Mouse (Mus musculus) left cerebral cortex, adult 2 months (tissue): Measurements from ENCODE around the gene Fam213b. TPM values are rescaled to one million over a fixed set of nuclear protein-coding genes. Genes with fewer than 3 reads are reported as not detected.

Experiments
- DNase-seq, 2 experiments: peaks; one replicate each; pipeline ENCODE4 v3.0.0; 2021 to 2022; ENCODE audit warnings: low spot score in 2 of 2, mixed read lengths in 1 of 2; ENCODE audit errors: extremely low spot score in 1 of 2
- H3K27ac ChIP-seq: fragments of 200-600 bp; 2 replicates; pipeline ENCODE4 v1.8.1; 2022
- H3K4me3 ChIP-seq: fragments of 200-600 bp; 2 replicates; pipeline ENCODE4 v1.8.1; 2022
- CTCF ChIP-seq: fragments of 200-600 bp; IDR thresholded peaks from 2 replicates; pipeline ENCODE4 v1.8.1; 2022; ENCODE audit warnings: antibody characterized with exemption, mild to moderate bottlenecking, moderate library complexity
- intact Hi-C: fragments of 180-260 bp; cut with DNase I; formaldehyde crosslinking; loops from one replicate; pipeline ENCODE4 v1.15.1; 2025
- total RNA-seq, 2 experiments: library from RNA; stranded (reverse); gene quantifications; 2 replicates each; pipeline ENCODE4 v1.2.3; 2021

Fam213b gene
- total RNA-seq, 2 experiments from 2014 or later = 59.8 to 66.7 TPM

DNA sequence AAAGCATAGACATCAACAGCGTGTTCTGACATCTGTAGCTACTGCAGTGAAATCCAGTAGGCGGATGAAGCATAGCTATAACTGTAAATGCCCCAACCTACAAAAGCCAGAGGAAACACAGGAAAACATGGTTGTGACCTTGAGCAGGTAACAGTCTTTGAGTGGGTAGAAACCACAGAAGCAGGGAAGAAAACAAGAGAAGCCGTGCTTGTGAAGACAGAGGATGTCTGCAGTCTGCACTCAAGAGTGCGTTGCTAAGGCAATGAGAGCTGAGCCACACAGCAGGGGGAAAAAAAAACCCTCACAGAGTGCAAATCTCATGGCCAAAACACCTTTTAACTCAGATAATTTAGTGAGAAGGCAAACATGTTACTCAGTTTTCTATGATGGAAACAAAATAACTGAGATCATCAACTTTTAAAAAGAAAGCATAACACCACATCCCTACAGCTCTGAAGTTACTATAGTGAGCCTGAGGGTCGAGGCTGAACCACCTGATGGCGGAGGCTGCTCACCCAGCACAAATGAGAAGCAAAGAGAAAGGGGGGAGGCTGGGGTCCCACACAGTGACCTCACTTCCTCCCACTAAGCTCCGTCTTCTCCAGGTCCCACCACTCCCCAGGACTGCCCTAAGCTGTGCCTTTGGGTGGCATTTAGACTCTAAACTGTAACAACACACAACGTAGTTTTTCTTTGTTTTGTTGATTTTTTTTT is 37.8 kb upstream of the Fam213b start:
- no peak for TF ChIP-seq CTCF
- DNase-seq = no peak
- Histone ChIP-seq H3K4me3 (no peak overlapping the region), H3K27ac (no peak overlapping the region)
- intact Hi-C loops = no loop called here

DNA sequence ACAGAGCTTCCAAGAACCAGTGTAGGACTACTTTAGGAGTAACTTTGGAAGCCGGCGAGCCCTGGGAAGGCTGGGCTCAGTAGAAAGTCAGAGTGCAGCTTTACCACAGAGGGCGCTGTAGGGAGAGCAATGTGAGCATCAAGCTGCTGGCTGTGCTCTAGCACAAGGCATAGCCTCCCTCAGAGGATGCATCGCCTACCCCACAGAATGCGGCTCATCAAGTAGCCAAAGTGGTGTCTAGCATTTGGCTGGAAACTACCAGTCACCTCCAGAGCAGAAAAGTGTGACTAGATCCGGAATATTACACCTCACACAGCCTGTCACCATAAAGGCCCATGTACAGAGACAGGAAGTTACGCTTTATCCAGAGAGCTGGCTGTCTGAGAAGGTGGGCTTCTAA is 36.9 kb upstream of the Fam213b start:
- intact Hi-C loops = no loop called here
- DNase-seq = no peak
- Histone ChIP-seq H3K4me3 (no peak overlapping the region), H3K27ac (no peak overlapping the region)
- TF ChIP-seq CTCF = peak; percentile 6; the same call in 1 of the 2 replicates

DNA sequence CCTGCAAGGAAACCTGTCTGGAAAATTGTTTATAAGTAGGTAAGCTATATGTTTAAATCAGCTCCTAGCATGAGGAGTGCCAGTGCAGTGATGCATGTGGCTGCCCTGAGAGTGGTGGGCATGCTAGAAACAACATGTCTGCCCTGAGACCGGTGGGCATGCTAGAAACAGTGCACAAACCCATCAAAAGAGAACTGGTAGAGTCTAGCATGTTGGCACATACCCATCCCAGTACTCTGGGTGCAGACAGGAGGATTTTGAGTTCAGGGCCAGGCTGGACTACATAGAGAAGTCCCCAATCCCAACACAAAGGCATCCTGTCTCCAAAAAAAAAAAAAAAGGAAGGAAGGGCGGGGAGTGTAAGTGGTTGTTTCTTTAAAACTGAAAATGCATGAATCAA is 35.9 kb upstream of the Fam213b start:
- TF ChIP-seq CTCF = no peak
- no peak overlapping the region for H3K4me3 ChIP-seq
- H3K27ac ChIP-seq = no peak overlapping the region
- intact Hi-C loops = no loop called here
- DNase-seq = no peak

DNA sequence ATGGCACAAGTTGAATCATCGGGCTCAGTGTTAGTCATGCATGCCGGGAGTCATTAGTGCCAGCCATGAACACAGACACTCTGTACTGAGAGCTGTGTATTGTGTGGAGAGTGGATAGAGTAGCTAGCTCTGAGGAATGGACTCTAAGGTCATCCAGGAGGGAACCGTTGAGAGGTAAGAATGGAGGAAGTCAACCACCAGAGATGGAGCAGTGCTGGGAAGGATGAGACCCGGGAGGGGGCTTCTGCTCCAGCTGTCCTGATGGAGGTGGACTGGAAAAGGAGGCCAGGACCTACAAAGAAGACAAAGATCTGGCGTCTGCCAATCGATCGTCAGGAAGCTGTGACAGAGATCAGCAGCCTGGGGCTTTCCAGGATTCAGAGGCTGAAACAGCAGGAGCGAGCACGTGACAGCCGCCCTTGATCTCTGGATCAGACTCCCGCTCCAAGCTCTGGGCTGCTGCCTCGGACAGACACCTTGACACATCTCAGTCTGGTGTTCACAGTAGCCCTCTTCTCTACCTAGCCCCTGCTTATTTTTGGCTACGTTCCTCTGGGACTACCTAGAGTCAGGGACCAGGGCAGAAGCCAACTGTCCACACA is 34.5 kb upstream of the Fam213b start:
- no peak for DNase-seq
- Histone ChIP-seq H3K4me3 (no peak overlapping the region), H3K27ac (no peak overlapping the region)
- intact Hi-C loops = no loop called here
- no peak for TF ChIP-seq CTCF

DNA sequence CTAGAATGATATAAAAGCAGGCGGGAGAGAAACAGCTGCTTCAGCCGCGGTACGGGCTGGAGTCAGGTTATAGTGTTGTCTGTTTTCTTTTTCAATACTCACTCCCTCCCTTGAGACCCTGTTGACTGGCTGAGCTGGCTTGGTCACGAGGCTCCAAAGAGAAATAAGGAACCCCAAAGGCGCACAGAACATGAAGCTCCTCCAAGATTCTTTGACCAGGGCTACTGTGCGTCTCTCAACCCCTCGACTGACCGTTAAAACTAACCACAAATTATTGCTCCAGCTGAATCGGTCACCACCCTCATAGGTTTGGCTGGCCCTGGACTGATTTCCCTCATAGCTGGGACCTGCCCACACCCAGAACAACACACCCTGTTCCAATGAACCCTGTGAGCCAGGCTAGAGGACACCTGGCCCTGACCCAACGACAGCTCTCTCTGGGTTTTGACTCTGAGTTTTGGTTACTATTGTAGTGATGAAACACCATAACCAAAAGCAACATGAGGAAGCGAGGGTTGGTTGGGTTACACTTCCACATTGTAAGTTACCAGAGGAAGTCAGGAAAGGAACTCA is 30.2 kb upstream of the Fam213b start:
- TF ChIP-seq CTCF = no peak
- Histone ChIP-seq H3K27ac (no peak overlapping the region; the same call in 1 of the 2 replicates), H3K4me3 (no peak overlapping the region)
- intact Hi-C loops = no loop called here
- DNase-seq = no peak

DNA sequence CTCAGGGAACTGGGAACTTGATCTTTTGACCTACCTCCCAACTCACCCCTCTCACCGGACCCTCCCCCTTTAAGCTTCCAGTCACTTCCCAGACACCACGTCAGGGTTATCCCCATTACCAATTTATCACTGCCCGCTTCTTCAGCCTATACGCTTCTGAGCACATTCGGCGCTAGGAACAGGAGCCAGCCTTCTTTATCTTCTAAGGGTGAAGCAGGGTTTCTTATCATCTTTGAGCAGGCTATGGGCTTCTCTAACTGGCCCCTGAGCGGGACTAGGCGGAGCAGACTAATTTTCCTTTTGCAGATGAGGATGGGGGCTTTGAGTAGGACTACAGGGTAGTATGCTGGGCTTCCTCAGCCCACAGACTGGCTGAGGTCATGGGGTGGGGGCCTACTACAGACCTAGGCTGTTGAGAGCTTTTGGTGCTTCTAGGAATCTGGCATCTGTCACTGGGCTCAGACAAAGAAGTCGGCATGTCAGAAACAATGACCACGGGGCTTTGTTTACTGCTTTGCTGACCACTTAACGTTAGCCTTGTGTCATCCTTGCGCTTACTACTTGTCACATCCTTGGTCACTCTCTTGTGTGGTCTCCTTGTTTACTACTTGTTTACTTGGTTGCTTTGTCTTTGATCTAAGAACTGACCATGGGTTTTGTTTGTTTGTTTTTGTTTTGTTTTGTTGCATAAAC is 29.6 kb upstream of the Fam213b start, which contains the start of gene Tnfrsf14:
Tnfrsf14 (minus strand) TSS at position 169 of the 693 bp plus-strand sequence.
- DNase-seq = no peak
- 0 out of 2 replicates have a peak within 1 kb of the TSS, but pooled peaks have one; percentile 11 for H3K4me3 ChIP-seq
- TF ChIP-seq CTCF = no peak
- intact Hi-C loops = no loop called here
- H3K27ac ChIP-seq = peak within 1 kb of the TSS; percentile 59

DNA sequence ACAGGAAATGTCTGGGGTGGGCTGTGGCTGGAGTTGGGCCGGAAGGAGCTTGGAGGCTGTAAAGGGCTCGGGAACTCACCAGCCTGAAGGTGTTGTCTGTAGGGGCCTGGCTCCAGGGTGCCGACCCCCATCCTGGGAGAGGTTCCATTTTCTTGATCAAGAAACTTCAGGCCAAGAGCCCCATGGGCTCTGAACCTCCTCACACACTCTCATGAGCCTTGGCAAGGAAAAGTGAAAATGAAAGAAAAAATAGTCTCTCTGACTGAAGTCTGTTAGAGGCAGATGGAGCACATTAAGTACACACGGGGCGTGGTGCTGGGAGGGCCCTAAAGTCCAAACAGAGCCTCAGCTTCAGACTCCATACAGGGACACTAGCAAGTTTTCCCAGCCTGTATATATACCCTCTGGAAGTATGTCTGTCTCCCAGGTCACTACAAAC is 29.0 kb upstream of the Fam213b start:
- Histone ChIP-seq H3K4me3 (0 out of 2 replicates have a peak overlapping the region, but pooled peaks have one; percentile 11), H3K27ac (peak overlapping the region; percentile 59)
- TF ChIP-seq CTCF = no peak
- intact Hi-C loops = no loop called here
- no peak for DNase-seq

DNA sequence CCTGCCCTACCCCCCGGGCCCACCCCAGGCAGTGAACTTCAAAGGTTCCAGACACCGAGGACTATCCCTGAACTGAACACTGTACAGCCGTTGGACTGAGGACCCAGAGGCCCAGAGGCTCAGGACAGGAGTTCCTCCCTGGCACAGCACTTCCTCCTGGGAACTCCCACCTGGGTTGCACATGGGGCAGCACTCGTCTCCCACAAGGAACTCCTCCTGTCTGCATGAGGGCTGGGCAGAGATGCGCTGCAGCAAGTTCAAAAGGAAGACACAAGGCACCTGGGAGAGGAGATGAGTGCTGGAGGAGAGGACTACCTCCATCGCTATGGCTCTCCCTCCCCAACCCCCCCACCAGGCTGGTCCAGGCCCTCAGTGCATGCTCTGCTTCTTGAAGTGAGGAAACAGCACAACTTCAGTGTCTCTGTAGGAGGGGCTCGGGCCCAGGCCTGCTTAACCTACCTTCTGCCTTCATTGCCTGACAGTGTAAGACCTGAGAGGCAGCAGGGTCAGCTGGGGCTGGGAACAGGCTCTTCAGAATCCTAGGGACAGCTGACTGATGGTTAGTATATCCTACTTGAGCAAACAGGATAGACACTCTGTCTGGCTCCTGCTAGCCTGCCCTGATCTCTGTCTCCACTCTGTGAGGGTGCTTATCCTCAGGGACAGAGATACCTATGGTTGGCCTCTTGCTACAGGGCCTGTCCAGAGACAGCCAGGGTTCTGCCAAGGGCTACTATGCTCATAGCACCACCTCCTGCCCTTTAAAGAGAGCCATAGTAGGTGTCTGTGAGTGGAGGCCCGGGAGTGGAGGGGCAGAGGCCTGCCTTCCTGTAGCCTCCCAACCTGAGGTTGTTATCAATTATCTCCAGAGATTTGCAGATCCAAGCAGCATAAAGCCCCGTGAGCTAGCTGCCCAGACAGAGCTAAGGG is 28.3 kb upstream of the Fam213b start:
- DNase-seq = no peak
- 0 out of 2 replicates have a peak overlapping the region, but pooled peaks have one; percentile 11 for H3K4me3 ChIP-seq
- intact Hi-C loops = no loop called here
- TF ChIP-seq CTCF = no peak
- H3K27ac ChIP-seq = peak overlapping the region; percentile 59; the same call in 1 of the 2 replicates

DNA sequence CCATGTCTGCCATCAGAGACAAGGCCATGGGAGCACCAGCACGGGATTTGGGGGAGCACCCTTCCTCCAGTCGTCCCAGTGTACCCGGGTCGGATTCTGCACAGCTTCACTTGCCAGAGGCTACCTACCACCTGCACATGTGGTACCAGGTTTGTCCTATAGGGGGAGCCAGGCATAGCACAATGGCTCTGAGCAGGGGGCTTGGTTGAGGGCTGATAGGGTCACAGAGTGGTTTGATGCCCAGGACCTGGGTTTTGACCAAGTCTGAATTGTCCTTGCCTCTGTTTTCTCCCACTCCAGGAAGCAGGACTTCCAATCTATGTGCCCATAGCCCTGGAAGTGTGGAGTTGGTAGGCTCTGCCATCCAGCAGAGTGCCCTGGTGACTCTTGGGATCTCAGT is 26.5 kb upstream of the Fam213b start:
- intact Hi-C loops = no loop called here
- no peak for DNase-seq
- H3K27ac ChIP-seq = no peak overlapping the region
- peak; percentile 53 for TF ChIP-seq CTCF
- H3K4me3 ChIP-seq = no peak overlapping the region

DNA sequence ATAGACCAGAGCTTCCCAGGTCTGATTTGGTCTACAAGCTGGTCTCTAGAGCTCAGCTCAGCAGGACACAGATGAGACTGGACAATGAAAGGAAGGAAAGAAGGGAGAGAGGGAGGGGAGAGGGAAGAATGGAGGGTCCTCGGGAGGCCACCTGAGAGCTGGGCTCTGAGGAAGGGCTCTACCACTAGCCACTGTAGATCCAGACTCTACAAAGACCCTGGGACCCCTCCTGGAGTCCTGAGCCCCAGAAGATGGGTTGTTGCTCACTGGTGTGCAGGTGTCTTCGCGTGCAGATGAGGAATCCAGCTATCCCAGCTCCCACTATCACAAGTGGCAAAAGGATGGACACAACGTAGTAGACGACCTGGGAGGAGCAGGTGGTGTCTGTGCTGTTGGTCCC is 24.0 kb upstream of the Fam213b start:
- intact Hi-C loops = no loop called here
- H3K27ac ChIP-seq = no peak overlapping the region
- DNase-seq = no peak
- H3K4me3 ChIP-seq = no peak overlapping the region
- no peak for TF ChIP-seq CTCF

DNA sequence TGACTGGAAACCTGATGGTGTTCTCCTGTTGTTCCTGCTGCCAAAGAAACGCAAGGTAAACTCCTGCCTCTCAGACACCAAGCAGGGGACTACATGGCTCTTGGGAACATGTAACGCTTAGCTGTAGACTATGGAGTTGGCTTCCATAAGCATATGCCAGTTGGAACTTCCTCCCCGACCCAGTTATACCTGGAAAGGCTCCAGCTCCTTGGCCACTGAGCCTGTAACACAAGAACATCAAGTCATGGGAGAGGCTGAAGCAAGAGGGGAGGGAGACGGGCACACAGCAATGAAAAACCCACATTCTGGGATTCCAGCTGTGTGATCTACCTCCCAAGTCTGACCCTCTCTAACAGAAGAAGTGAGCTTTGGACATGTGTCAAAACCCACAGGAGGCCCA is 23.4 kb upstream of the Fam213b start:
- TF ChIP-seq CTCF = no peak
- DNase-seq = no peak
- intact Hi-C loops = no loop called here
- no peak overlapping the region for H3K27ac ChIP-seq
- H3K4me3 ChIP-seq = no peak overlapping the region
